Mouse (Mus musculus) heart, postnatal 0 days (tissue): ENCODE results near the gene Ppp2r5a. TPM values are rescaled to one million over a fixed set of nuclear protein-coding genes. Genes with fewer than 3 reads are reported as not detected.

Experiments
- ATAC-seq: fragments of 200-750 bp; cut with Nextera tagmentation; 2 replicates; pipeline ENCODE4 v1.8.0; 2017; ENCODE audit warnings: low read depth, moderate number of reproducible peaks, moderate library complexity; ENCODE audit not compliant: insufficient read depth
- DNase-seq: peaks from one replicate; pipeline ENCODE4 v3.0.0-alpha.2; 2016; ENCODE audit warnings: low spot score
- H3K27ac ChIP-seq: fragments of 300-500 bp; sonication (generic); 2 replicates; pipeline ENCODE4 v1.5.1; 2014; ENCODE audit warnings: low read depth, mild to moderate bottlenecking
- H3K27me3 ChIP-seq: fragments of 300-500 bp; sonication (generic); 2 replicates; pipeline ENCODE4 v1.6.1; 2014; ENCODE audit warnings: low read length, mixed read lengths; ENCODE audit not compliant: control insufficient read depth, insufficient read depth
- H3K36me3 ChIP-seq: fragments of 300-500 bp; sonication (generic); replicated peaks from 2 replicates; pipeline ENCODE4 v1.6.1; 2014; ENCODE audit warnings: low read length, mixed read lengths; ENCODE audit not compliant: control insufficient read depth, insufficient read depth
- H3K4me1 ChIP-seq: fragments of 300-500 bp; sonication (generic); 2 replicates; pipeline ENCODE4 v1.6.1; 2014; ENCODE audit warnings: antibody characterized with exemption; ENCODE audit not compliant: control insufficient read depth, insufficient read depth
- H3K4me2 ChIP-seq: fragments of 300-500 bp; sonication (generic); 2 replicates; pipeline ENCODE4 v1.6.1; 2014; ENCODE audit warnings: low read depth, mild to moderate bottlenecking, low read length, moderate library complexity
- H3K4me3 ChIP-seq: fragments of 300-500 bp; sonication (generic); 2 replicates; pipeline ENCODE4 v1.5.1; 2014; ENCODE audit warnings: low read depth, low read length
- H3K9ac ChIP-seq: fragments of 300-500 bp; sonication (generic); replicated peaks from 2 replicates; pipeline ENCODE4 v1.6.1; 2014; ENCODE audit warnings: low read depth, low read length, mixed read lengths
- H3K9me3 ChIP-seq: fragments of 300-500 bp; sonication (generic); replicated peaks from 2 replicates; pipeline ENCODE4 v1.6.1; 2016; ENCODE audit warnings: low read length; ENCODE audit not compliant: control insufficient read depth
- CTCF ChIP-seq: IDR thresholded peaks from 2 replicates; pipeline ENCODE4 v1.5.1; 2016; ENCODE audit warnings: antibody characterized with exemption, control low read depth, low read depth
- EP300 ChIP-seq: IDR thresholded peaks from 2 replicates; pipeline ENCODE4 v1.6.1; 2016; ENCODE audit warnings: antibody characterized with exemption, low read depth
- WGBS: fragments of 180-500 bp; shearing (Covaris S2); extraction: QIAGEN DNeasy Blood & Tissue Kit; methylation state at CpG from one replicate; pipeline ENCODE4 v1.1.7; 2014; 5-methylcytosine and 5-hydroxymethylcytosine counted together
- polyA plus RNA-seq: library from polyadenylated mRNA; unstranded; fragments of >200 nt; fragmentation: Nextera tagmentation; extraction: Ambion mirVana; gene quantifications from 2 replicates; pipeline ENCODE4 v1.2.1, GENCODE M21; 2015
- total RNA-seq: library from RNA; depleted of rRNA; stranded (reverse); fragments of >200 nt; gene quantifications from 2 replicates; pipeline ENCODE4 v1.2.3, GENCODE M21; 2014; ENCODE audit warnings: low replicate concordance

Gene Ppp2r5a
- total and polyA plus RNA-seq, 2 experiments from 2014 or later = 31.4 to 109 TPM

DNA sequence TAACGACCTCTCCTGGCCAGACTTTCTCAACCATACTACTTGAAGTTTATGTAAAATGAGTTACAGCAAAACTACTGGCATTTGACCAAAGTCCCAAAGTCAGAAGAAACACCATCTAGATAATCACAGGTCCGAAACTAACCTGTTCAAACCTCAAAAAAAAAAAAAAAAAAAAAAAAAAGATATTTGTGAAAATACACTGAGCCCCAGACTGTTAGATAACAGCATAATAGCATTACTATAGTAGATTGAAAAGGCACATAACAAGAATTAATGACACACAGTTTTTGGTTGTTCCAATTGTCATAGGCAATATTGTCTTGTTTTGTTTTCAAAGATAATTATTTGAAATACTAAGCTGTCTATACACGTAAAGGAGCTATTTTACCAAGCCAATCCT is 9.5 kb downstream of the Ppp2r5a start:
- no peaks in the 10 kb centered on the region for H3K9me3 ChIP-seq
- peaks cover 21% of the 10 kb centered on the region for H3K4me1 ChIP-seq
- no peaks in the 10 kb centered on the region for H3K36me3 ChIP-seq
- ATAC-seq (no peak), DNase-seq (no peak)
- 53% methylated on average over 3 of the region's 3 CpGs for WGBS
- TF ChIP-seq EP300 = no peak
- no peaks in the 10 kb centered on the region for H3K27me3 ChIP-seq
- H3K9ac ChIP-seq = no peak overlapping the region
- peak overlapping the region; percentile 74; the same call in 1 of the 2 replicates for H3K4me2 ChIP-seq
- peak overlapping the region; percentile 3; the same call in 1 of the 2 replicates for H3K4me3 ChIP-seq
- no peak overlapping the region for H3K27ac ChIP-seq

DNA sequence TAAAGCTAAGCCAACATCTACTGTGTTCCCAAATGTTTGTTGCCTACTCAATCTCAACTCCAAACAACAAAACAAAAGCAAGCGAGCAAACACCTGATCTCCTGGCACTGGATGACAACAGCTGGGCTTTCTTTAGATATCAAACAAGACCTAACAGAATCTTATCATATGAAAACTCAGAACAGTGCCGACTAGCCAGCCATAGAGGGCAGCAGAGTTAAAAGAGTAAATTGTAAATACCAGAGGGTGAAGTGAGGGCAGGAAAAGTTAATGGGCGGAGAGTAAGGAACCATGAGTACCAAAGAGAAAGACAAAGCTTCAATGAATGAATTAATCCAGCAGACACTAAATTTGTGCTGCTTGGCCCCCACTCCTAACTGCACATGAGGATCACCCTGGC is 11.8 kb downstream of the Ppp2r5a start:
- H3K27ac ChIP-seq = no peak overlapping the region
- no peaks in the 10 kb centered on the region for H3K27me3 ChIP-seq
- no peak overlapping the region for H3K4me2 ChIP-seq
- no peaks in the 10 kb centered on the region for H3K9me3 ChIP-seq
- no peaks in the 10 kb centered on the region for H3K36me3 ChIP-seq
- H3K9ac ChIP-seq = no peak overlapping the region
- TF ChIP-seq CTCF (peak; percentile 81), EP300 (peak; percentile 5; the same call in 1 of the 2 replicates)
- H3K4me1 ChIP-seq = peaks cover 18% of the 10 kb centered on the region
- no peak overlapping the region for H3K4me3 ChIP-seq
- ATAC-seq = peak; percentile 73; the same call in 1 of the 2 replicates
- WGBS = 8% methylated on average over 3 of the region's 3 CpGs
- DNase-seq = peak; percentile 85

DNA sequence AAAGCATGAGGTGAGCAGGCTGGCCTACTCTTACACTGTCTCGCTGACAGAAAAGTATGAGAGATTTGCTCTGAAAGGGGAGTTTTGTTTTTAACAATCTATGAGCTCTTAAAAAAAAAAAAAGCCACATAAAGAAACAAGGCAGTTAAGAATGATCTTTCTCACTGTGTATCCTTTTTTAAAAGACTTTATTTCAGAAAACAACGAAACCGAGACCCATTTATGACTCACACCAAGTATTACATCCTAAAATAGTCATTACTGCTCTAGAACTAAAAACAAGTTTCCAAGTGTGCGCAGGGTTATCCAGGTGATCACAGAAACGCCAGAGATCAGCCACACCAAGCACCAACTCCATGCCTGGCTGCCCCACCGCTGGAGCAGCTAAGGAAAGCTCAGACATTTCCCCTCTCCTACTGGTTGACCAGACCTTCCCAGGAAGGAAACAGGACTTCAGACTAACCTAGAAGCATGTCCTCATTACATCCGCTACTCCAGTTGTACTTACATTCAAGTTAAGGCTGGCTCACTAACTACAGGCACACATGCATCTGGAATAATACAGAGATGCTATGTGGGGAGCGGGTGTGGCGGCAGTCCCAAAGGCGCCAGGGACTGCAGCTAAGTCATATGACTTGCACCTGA is 18.2 kb downstream of the Ppp2r5a start:
- WGBS = 84% methylated on average over 10 of the region's 10 CpGs
- TF ChIP-seq EP300 (no peak), CTCF (no peak)
- Histone ChIP-seq H3K9me3 (no peaks in the 10 kb centered on the region), H3K27me3 (no peaks in the 10 kb centered on the region), H3K27ac (no peak overlapping the region), H3K4me2 (no peak overlapping the region), H3K4me1 (peaks cover 17% of the 10 kb centered on the region), H3K36me3 (0 out of 2 replicates have a peak, but pooled peaks cover 2% of the 10 kb centered on the region), H3K9ac (no peak overlapping the region), H3K4me3 (no peak overlapping the region)
- ATAC-seq (no peak), DNase-seq (no peak)

DNA sequence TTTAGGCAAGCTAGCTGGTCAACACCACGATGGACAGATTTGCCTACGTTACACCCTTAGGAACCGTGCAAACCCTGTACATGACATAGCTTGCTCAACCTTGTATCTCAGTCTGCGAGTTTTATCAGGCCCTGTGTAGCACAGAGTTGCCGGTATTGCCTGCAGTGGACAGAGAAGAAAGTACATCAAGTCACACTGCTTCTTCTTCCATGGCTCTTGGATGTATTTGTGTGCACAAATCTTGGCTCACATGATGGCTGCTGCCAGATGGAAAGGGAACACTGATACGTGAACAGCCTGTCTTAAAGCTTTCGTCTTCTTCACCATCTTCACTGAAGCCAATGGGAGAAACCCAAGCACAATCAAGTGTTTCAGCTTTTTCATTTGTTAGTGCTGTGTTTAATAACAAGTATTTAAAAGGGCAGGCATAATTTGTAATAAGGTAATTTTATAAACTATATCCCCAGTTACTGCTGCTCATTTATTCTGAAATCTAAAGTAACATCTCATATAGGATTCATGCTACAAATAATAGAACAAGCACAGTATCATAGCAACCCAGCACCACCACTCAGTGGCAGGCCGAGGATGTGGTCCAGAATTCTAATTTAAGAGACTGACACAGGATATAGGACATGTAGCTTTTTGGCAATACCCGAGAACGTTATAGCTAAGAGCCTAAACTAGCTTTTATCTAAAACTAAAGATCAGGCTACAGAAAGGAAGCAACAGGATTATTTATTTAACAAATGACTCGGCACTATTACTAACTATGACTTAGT is 20.9 kb downstream of the Ppp2r5a start:
- H3K27me3 ChIP-seq = no peaks in the 10 kb centered on the region
- no peak for TF ChIP-seq CTCF
- no peak for TF ChIP-seq EP300
- H3K27ac ChIP-seq = no peak overlapping the region
- ATAC-seq (no peak), DNase-seq (no peak)
- 52% methylated on average over 11 of the region's 11 CpGs for WGBS
- H3K4me1 ChIP-seq = peaks cover 21% of the 10 kb centered on the region
- H3K36me3 ChIP-seq = 0 out of 2 replicates have a peak, but pooled peaks cover 2% of the 10 kb centered on the region
- H3K4me3 ChIP-seq = no peak overlapping the region
- no peaks in the 10 kb centered on the region for H3K9me3 ChIP-seq
- H3K4me2 ChIP-seq = no peak overlapping the region
- no peak overlapping the region for H3K9ac ChIP-seq

DNA sequence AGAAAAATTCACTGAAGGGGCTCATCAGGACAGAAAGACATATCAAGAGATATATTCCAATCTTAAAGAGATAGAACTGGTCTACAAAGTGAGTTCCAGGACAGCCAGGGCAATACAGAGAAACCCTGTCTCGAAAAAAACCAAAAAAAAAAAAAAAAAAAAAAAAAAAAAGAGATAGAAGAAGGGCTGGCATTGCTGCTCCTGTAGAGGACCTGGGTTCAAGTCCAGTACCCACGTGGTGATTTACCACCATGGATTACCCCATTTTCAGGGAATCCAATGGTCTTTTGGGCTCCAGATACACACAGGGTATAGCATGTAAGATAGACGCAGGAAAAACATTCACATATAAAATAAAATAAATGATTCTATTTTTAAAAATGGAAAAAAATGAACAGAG is 22.2 kb downstream of the Ppp2r5a start:
- Histone ChIP-seq H3K9ac (no peak overlapping the region), H3K4me3 (no peak overlapping the region), H3K27me3 (no peaks in the 10 kb centered on the region), H3K27ac (no peak overlapping the region), H3K36me3 (0 out of 2 replicates have a peak, but pooled peaks cover 2% of the 10 kb centered on the region), H3K9me3 (no peaks in the 10 kb centered on the region), H3K4me1 (peaks cover 21% of the 10 kb centered on the region), H3K4me2 (no peak overlapping the region)
- DNase-seq (no peak), ATAC-seq (no peak)
- WGBS = 89% methylated on average over 3 of the region's 3 CpGs
- TF ChIP-seq CTCF (no peak), EP300 (no peak)
